Mouse (Mus musculus) liver, postnatal 0 days (tissue): ENCODE results near the gene Mras. TPM values are rescaled to one million over a fixed set of nuclear protein-coding genes. Genes with fewer than 3 reads are reported as not detected.

ENCODE experiments used
- ATAC-seq: fragments of 200-750 bp; cut with Nextera tagmentation; 2 replicates; pipeline ENCODE4 v1.8.0; 2017; ENCODE audit warnings: mild to moderate bottlenecking, moderate library complexity
- DNase-seq: peaks from one replicate; pipeline ENCODE4 v3.0.0-alpha.2; 2016
- H3K27ac ChIP-seq: fragments of 300-500 bp; sonication (generic); 2 replicates; pipeline ENCODE4 v1.5.1; 2014; ENCODE audit warnings: antibody characterized with exemption, moderate library complexity, mild to moderate bottlenecking, low read depth
- H3K27me3 ChIP-seq: fragments of 300-500 bp; sonication (generic); 2 replicates; pipeline ENCODE4 v1.6.1; 2014; ENCODE audit warnings: low read length, control low read depth, mixed read lengths; ENCODE audit not compliant: insufficient read depth
- H3K36me3 ChIP-seq: fragments of 300-500 bp; sonication (generic); replicated peaks from 2 replicates; pipeline ENCODE4 v1.6.1; 2014; ENCODE audit warnings: mild to moderate bottlenecking, control low read depth, low read length, moderate library complexity, mixed read lengths; ENCODE audit not compliant: insufficient read depth
- H3K4me1 ChIP-seq: fragments of 300-500 bp; sonication (generic); 2 replicates; pipeline ENCODE4 v1.6.1; 2014; ENCODE audit warnings: antibody characterized with exemption, mild to moderate bottlenecking, control low read depth; ENCODE audit not compliant: insufficient read depth
- H3K4me2 ChIP-seq: fragments of 300-500 bp; sonication (generic); 2 replicates; pipeline ENCODE4 v1.6.1; 2014; ENCODE audit warnings: low read depth, mild to moderate bottlenecking, low read length, moderate library complexity, mixed read lengths
- H3K4me3 ChIP-seq: fragments of 300-500 bp; sonication (generic); 2 replicates; pipeline ENCODE4 v1.5.1; 2014; ENCODE audit warnings: low read depth, low read length
- H3K9ac ChIP-seq: fragments of 300-500 bp; sonication (generic); replicated peaks from 2 replicates; pipeline ENCODE4 v1.6.1; 2014; ENCODE audit warnings: mild to moderate bottlenecking, moderate library complexity
- H3K9me3 ChIP-seq: fragments of 300-500 bp; sonication (generic); 2 replicates; pipeline ENCODE4 v1.6.1; 2016; ENCODE audit warnings: mild to moderate bottlenecking, control low read depth, low read length, mixed read lengths
- CTCF ChIP-seq: sonication (generic); IDR thresholded peaks from 2 replicates; pipeline ENCODE4 v1.5.1; 2016; ENCODE audit warnings: antibody characterized with exemption, low read depth
- EP300 ChIP-seq: IDR thresholded peaks from 2 replicates; pipeline ENCODE4 v1.6.1; 2016; ENCODE audit warnings: antibody characterized with exemption, low read depth, mild to moderate bottlenecking
- WGBS: fragments of 180-500 bp; shearing (Covaris S2); extraction: QIAGEN DNeasy Blood & Tissue Kit; methylation state at CpG from one replicate; pipeline ENCODE4 v1.1.7; 2014; ENCODE audit not compliant: insufficient replicate concordance; 5-methylcytosine and 5-hydroxymethylcytosine counted together
- polyA plus RNA-seq: library from polyadenylated mRNA; unstranded; fragments of >200 nt; fragmentation: Nextera tagmentation; extraction: Ambion mirVana; gene quantifications from 2 replicates; pipeline ENCODE4 v1.2.1, GENCODE M21; 2015

Mras gene
- polyA plus RNA-seq, 1 experiment from 2014 or later = 1.0 TPM

DNA sequence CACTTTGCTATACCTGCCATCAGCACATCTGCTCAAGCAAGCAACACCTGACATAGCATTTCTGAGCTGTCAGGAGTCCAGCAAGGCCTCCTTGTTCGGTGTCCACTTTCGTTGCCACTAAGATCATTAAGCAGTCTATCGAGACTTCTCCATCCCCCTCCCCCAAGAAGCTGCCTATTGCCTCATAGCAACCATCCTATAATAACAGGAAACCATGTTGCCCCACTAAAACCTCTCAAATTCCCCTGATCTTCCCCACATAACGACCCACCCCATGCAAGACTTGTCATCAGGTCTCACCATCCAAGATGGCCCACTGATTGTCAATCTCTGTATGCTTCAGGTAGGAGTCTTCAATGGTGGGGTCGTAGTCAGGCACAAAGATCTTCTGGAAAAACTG, 26.1 kb downstream of the Mras start:
- H3K4me3 ChIP-seq = no peak overlapping the region
- no peak overlapping the region for H3K27ac ChIP-seq
- H3K4me2 ChIP-seq = no peak overlapping the region
- H3K4me1 ChIP-seq = no peaks in the 10 kb centered on the region
- no peak overlapping the region for H3K9ac ChIP-seq
- H3K36me3 ChIP-seq = no peaks in the 10 kb centered on the region
- ATAC-seq (no peak), DNase-seq (no peak)
- TF ChIP-seq CTCF = no peak
- no peak for TF ChIP-seq EP300
- H3K9me3 ChIP-seq = no peaks in the 10 kb centered on the region
- 70% methylated on average over 5 of the region's 5 CpGs for WGBS
- no peaks in the 10 kb centered on the region for H3K27me3 ChIP-seq

- no peak overlapping the region for H3K4me3 ChIP-seq
- H3K9ac ChIP-seq = no peak overlapping the region
- TF ChIP-seq CTCF (no peak), EP300 (no peak)
- no peaks in the 10 kb centered on the region for H3K9me3 ChIP-seq
- H3K27me3 ChIP-seq = no peaks in the 10 kb centered on the region
- 55% methylated on average over 3 of the region's 3 CpGs for WGBS
- no peak for ATAC-seq
- no peak for DNase-seq
- no peaks in the 10 kb centered on the region for H3K4me1 ChIP-seq
- no peak overlapping the region for H3K27ac ChIP-seq
- no peak overlapping the region for H3K4me2 ChIP-seq
- H3K36me3 ChIP-seq = no peaks in the 10 kb centered on the region
Observed at GRCm38 (mm10) chr9:99409280-99409679, 27.9 kb downstream of the Mras start.

GRCm38 (mm10) chr9:99401288-99401974, 35.8 kb downstream of the Mras start:
- H3K4me2 ChIP-seq = no peak overlapping the region
- ATAC-seq (no peak), DNase-seq (no peak)
- H3K27ac ChIP-seq = no peak overlapping the region
- H3K9me3 ChIP-seq = no peaks in the 10 kb centered on the region
- TF ChIP-seq EP300 = no peak
- TF ChIP-seq CTCF = no peak
- no peaks in the 10 kb centered on the region for H3K4me1 ChIP-seq
- H3K4me3 ChIP-seq = no peak overlapping the region
- no peak overlapping the region for H3K9ac ChIP-seq
- H3K36me3 ChIP-seq = no peaks in the 10 kb centered on the region
- 74% methylated on average over 9 of the region's 9 CpGs for WGBS
- H3K27me3 ChIP-seq = no peaks in the 10 kb centered on the region

DNA sequence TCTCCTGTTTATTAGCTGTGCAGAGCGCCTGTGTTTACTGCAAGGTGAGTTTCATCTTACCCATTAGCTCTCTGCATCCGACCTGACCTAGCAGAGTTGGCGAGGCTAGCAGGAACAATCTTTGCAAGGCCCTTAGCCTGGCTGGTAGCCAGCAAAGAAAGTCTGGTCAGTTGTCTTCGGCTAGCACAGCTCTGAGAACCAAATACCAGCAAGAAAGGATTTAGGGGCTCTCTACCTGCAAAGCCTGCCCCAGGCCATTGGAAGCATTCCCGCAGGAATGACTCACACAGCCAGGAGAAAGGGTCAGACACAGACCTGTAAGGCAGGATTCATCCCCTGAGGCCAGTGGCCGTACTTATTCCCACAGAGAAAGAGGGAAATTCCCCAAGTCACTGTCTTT, 36.4 kb downstream of the Mras start:
- H3K27ac ChIP-seq = no peak overlapping the region
- TF ChIP-seq CTCF = no peak
- no peak for TF ChIP-seq EP300
- 71% methylated on average over 6 of the region's 6 CpGs for WGBS
- H3K4me3 ChIP-seq = no peak overlapping the region
- ATAC-seq = no peak
- no peaks in the 10 kb centered on the region for H3K4me1 ChIP-seq
- H3K9ac ChIP-seq = no peak overlapping the region
- no peaks in the 10 kb centered on the region for H3K9me3 ChIP-seq
- no peak for DNase-seq
- no peak overlapping the region for H3K4me2 ChIP-seq
- H3K36me3 ChIP-seq = no peaks in the 10 kb centered on the region
- H3K27me3 ChIP-seq = no peaks in the 10 kb centered on the region

DNA sequence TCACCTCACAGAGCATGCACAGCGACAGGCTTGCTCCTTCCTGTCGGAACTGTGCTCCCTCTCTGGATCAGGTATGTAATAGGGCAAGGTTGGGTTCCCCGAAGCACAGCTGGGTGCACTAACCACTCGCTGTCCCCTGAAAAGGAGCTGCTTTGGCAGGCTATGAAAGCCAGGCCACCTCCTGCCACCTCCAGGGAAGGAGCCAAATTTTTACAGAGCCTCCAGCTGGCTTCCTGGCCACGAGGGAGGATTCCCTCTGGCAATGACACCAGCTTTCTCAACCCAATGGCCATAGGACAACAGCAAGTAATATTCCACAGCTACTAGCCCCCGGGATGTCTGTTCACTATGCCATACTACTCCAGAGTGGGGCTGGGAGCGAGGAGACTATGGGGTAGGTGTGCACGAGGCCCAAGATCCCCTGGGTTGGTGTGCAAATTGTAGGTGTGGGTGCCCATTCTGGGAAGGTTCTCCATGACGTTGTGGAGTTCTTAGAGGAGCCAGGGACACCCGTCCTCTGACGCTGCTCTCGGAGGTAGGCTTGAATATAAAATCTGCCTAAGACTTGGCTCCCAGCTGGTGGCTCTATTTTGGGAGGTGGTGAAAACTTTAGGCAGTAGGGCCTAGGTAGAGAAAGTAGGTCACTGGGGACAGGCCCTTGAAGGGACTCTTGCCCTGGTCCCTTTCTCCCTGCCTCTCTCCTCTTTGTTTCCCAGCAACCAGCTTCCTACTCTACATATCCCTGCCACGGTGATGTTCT, 39.9 kb downstream of the Mras start:
- Histone ChIP-seq H3K4me1 (no peaks in the 10 kb centered on the region), H3K9me3 (no peaks in the 10 kb centered on the region), H3K4me3 (no peak overlapping the region), H3K27me3 (no peaks in the 10 kb centered on the region), H3K27ac (no peak overlapping the region), H3K9ac (no peak overlapping the region), H3K4me2 (no peak overlapping the region), H3K36me3 (no peaks in the 10 kb centered on the region)
- no peak for TF ChIP-seq EP300
- DNase-seq (no peak), ATAC-seq (no peak)
- 73% methylated on average over 13 of the region's 13 CpGs for WGBS

- WGBS = 68% methylated on average over 11 of the region's 11 CpGs
- H3K4me2 ChIP-seq = no peak overlapping the region
Observed at GRCm38 (mm10) chr9:99394366-99394765, 42.8 kb downstream of the Mras start.

More at GRCm38 (mm10) chr9:99394366-99394765, 42.8 kb downstream of the Mras start:
- H3K36me3 ChIP-seq = no peaks in the 10 kb centered on the region
- DNase-seq (no peak), ATAC-seq (no peak)
- H3K9ac ChIP-seq = no peak overlapping the region
- TF ChIP-seq EP300 = no peak
- TF ChIP-seq CTCF = no peak
- no peak overlapping the region for H3K4me3 ChIP-seq
- peaks cover 7% of the 10 kb centered on the region for H3K4me1 ChIP-seq
- H3K9me3 ChIP-seq = no peaks in the 10 kb centered on the region
- no peaks in the 10 kb centered on the region for H3K27me3 ChIP-seq
- no peak overlapping the region for H3K27ac ChIP-seq
